Mouse (Mus musculus): ENCODE data around the gene Abl1.

Gene Abl1

DNA sequence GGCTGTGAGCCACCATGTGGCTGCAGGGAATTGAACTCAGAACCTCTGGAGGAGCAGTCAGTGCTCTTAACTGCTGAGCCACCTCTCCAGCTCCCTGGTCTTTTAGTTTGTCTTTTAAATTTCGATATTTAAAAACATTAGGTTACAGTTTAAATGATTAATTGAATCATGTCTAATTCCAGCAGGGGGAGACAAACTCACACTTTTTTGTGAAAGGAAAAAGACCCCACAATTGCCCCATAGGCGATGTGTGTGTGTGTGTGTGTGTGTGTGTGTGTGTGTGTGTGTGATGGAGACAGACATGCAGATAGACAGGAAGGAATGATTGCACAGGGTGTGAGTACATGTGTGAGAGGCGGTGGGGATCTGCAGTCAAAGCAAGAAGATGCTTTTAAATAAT is 100.1 kb downstream of the Abl1 start:
- DNase-seq (ENCODE audit: low spot score), result no peak

GRCm38 (mm10) chr2:31789215-31789614 is 101.0 kb downstream of the Abl1 start:
- no peak for DNase-seq (ENCODE audit: low spot score)

DNA sequence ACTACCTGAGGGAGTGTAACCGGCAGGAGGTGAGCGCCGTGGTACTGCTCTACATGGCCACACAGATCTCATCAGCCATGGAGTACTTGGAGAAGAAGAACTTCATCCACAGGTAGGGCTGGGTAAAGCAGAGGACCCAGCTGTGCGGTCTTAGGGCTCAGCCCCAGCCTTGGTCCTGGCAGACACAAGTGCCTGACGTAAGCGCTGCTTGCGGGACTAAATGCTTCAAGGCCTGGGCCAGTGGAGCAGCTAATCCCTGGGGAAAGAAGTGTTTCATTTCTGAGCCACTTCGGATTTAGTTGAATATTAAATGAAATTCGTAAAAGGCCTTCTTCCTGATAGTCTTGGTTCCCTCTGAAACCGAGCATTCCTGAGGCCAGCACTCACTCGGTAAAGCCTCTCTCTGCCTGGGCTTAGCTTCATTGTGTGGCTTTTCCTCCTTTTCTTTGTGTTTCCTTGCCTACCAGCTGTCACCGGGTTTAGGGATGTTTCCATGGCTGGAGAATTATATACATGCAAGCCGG is 102.6 kb downstream of the Abl1 start:
- DNase-seq (ENCODE audit: low spot score), result no peak

- no peak for DNase-seq (ENCODE audit: low spot score)
Observed at GRCm38 (mm10) chr2:31791260-31791659, 103.1 kb downstream of the Abl1 start.

GRCm38 (mm10) chr2:31792611-31793010 is 104.4 kb downstream of the Abl1 start:
- DNase-seq (ENCODE audit: low spot score), result no peak

GRCm38 (mm10) chr2:31796943-31797342 is 108.8 kb downstream of the Abl1 start:
- DNase-seq (ENCODE audit: low spot score), result no peak

DNA sequence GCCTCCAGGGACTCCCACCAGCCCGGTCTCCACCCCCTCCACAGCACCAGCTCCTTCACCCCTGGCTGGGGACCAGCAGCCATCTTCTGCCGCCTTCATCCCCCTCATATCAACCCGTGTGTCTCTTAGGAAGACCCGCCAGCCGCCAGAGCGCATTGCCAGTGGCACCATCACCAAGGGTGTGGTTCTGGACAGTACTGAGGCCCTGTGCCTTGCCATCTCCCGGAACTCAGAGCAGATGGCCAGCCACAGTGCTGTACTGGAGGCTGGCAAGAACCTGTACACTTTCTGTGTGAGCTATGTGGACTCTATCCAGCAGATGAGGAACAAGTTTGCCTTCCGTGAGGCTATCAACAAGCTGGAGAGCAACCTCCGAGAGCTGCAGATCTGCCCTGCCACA is 113.2 kb downstream of the Abl1 start:
- no peak for DNase-seq (ENCODE audit: low spot score)

- DNase-seq (ENCODE audit: low spot score), result no peak
Observed at GRCm38 (mm10) chr2:31802811-31803210, 114.6 kb downstream of the Abl1 start.

GRCm38 (mm10) chr2:31803480-31803879 is 115.3 kb downstream of the Abl1 start:
- no peak for DNase-seq (ENCODE audit: low spot score)

GRCm38 (mm10) chr2:31806639-31807382 is 118.6 kb downstream of the Abl1 start:
- no peak for DNase-seq (ENCODE audit: low spot score)

DNA sequence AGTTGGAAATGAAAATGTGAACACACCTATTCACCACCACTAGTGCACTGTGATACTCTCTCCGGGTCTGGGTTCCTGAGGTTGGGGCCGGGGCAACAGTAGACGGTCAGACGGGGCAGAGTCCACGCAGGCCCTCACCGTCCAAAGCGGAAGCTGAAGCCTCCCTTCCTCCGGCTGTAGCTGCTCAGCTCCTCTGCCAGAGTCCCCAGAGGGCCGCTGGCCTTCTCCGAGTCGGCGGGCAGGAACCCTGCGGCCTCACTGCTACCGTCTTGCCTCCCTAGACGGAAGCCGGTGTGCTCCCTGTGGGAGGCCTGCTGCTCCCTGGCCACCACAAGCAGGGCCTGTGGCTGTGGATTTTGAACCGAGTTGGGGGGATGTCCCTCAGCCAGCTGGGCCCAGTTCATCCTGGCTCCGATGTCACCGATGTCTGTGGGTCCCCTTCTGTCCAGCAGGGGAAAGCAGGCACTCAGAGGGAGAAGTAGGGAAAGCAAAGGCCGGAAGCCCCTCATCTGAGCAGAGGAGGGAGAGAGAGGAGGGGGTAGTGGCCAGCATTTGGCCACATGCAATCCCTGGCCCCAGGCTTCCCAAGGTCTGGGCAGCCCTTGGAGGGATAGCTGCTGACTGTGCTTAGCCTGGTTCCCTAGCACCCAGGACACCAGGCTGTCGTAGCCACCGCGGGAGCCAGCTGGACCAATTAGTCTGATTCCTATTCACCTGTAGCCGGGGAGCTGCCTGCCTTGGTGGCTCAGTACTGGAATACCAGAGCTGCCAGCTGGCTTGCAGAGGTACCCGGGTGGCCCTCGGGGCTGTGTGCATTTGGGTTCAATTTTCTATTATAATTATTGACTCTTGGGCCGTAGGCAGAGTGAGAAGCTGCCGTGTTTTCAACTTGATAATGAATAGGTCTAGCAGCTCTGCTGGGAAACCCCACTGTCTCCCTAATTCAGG is 120.5 kb downstream of the Abl1 start:
- no peak for DNase-seq (ENCODE audit: low spot score)

- DNase-seq (ENCODE audit: low spot score), result no peak
Observed at GRCm38 (mm10) chr2:31809358-31809740, 121.2 kb downstream of the Abl1 start.

- no peak for DNase-seq (ENCODE audit: low spot score)
Observed at GRCm38 (mm10) chr2:31810444-31810843, 122.3 kb downstream of the Abl1 start, which contains the start of gene Qrfp. Qrfp (minus strand) TSS chr2:31810580.

- no peak for DNase-seq (ENCODE audit: low spot score)
Observed at GRCm38 (mm10) chr2:31811086-31811958, 123.1 kb downstream of the Abl1 start.

GRCm38 (mm10) chr2:31813641-31814040 is 125.5 kb downstream of the Abl1 start:
- DNase-seq (ENCODE audit: low spot score), result no peak

- DNase-seq (ENCODE audit: low spot score), result no peak
Observed at GRCm38 (mm10) chr2:31814699-31815098, 126.5 kb downstream of the Abl1 start.

DNA sequence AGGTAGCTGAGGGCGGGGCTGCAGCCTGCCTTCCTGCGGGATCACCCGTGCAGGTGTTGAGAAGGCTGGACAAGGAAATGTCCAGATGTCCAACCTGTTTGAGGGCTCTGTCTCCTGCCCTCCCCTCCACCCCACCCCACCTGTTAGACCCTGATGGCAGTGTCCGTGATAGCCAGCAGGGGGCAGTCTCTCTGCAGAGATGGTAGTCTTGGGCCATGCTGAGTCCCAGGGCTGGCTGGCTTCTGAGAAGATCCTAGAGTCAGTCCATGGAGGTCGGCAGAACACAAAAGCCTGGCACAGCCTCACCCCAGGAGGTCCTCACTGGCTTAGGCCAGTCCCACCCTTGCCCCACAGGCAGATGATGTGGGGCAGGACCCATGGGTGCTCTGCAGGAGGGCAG is 127.2 kb downstream of the Abl1 start:
- no peak for DNase-seq (ENCODE audit: low spot score)

- no peak for DNase-seq (ENCODE audit: low spot score)
Observed at GRCm38 (mm10) chr2:31822524-31823371, 134.6 kb downstream of the Abl1 start.

GRCm38 (mm10) chr2:31823933-31824730 is 136.0 kb downstream of the Abl1 start:
- no peak for DNase-seq (ENCODE audit: low spot score)

DNA sequence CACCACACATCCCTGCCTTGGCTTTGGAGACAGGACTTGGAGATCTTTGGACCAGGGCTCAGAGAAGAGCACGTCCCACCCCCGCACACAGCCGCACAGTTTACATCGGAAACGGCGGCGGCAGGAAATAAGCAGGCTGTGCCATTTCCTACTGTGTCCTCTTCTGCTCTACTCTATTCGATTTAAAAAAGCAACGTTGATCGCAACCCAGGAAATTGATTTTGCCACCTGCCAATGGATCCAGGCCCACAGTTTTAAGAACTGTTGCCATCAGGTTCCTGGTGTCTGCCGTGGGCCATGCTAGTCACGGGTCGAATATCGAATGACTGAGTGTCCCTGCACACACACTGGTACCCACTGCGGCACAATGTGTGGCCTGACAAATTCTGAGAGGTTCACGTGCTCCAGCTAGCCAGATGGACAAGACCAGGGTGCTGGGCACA is 137.3 kb downstream of the Abl1 start:
- DNase-seq (ENCODE audit: low spot score), result no peak

All from urinary bladder, postnatal 10 days (tissue).